Mouse (Mus musculus): ENCODE measurements at regions not wholly inside any gene's neighbourhood (a gene's known extent, or its start where the extent isn't known, plus 50 kb on each side); places are given as distances from the start of the nearest gene placed in this dataset.

- H3K36me3 ChIP-seq: no peaks in the 10 kb centered on the region
- no peak overlapping the region for H3K27ac ChIP-seq
- WGBS: 91% methylated on average over 3 of the region's 3 CpGs
- H3K27me3 ChIP-seq (ENCODE audit: low read depth, poor library complexity, severe bottlenecking): no peaks in the 10 kb centered on the region
- H3K4me1 ChIP-seq: no peaks in the 10 kb centered on the region
- H3K4me3 ChIP-seq: no peak overlapping the region
- no peak for DNase-seq (ENCODE audit: low spot score)
- H3K9me3 ChIP-seq (replicated peaks): no peaks in the 10 kb centered on the region
Observed at GRCm38 (mm10) chr1:193875287-193875686, 505.2 kb upstream of the Camk1g start.

GRCm38 (mm10) chr1:193870731-193871130, 500.6 kb upstream of the Camk1g start:
- no peak for DNase-seq (ENCODE audit: low spot score)
- no peaks in the 10 kb centered on the region for H3K27me3 ChIP-seq (ENCODE audit: low read depth, poor library complexity, severe bottlenecking)
- H3K9me3 ChIP-seq (replicated peaks): no peaks in the 10 kb centered on the region
- no peaks in the 10 kb centered on the region for H3K36me3 ChIP-seq
- no peak overlapping the region for H3K4me3 ChIP-seq
- H3K4me1 ChIP-seq: no peaks in the 10 kb centered on the region
- 82% methylated on average over 2 of the region's 2 CpGs for WGBS
- H3K27ac ChIP-seq: no peak overlapping the region

GRCm38 (mm10) chr1:193868639-193869320, 498.7 kb upstream of the Camk1g start:
- Histone ChIP-seq H3K4me3 (no peak overlapping the region), H3K27me3 (ENCODE audit: low read depth, poor library complexity, severe bottlenecking) (no peaks in the 10 kb centered on the region), H3K36me3 (no peaks in the 10 kb centered on the region), H3K27ac (no peak overlapping the region), H3K9me3 (replicated peaks) (no peaks in the 10 kb centered on the region), H3K4me1 (no peaks in the 10 kb centered on the region)
- no peak for DNase-seq (ENCODE audit: low spot score)
- 82% methylated on average over 4 of the region's 4 CpGs for whole genome bisulfite sequencing

- no peak for DNase-seq (ENCODE audit: low spot score)
- WGBS: 75% methylated on average over 5 of the region's 5 CpGs
- no peak overlapping the region for H3K27ac ChIP-seq
- no peak overlapping the region for H3K4me3 ChIP-seq
- no peaks in the 10 kb centered on the region for H3K36me3 ChIP-seq
- no peaks in the 10 kb centered on the region for H3K27me3 ChIP-seq (ENCODE audit: low read depth, poor library complexity, severe bottlenecking)
- no peaks in the 10 kb centered on the region for H3K9me3 ChIP-seq (replicated peaks)
- 0 out of 2 replicates have a peak, but pooled peaks cover 10% of the 10 kb centered on the region for H3K4me1 ChIP-seq
Observed at GRCm38 (mm10) chr1:193860767-193861299, 490.7 kb upstream of the Camk1g start.

- Histone ChIP-seq H3K27me3 (ENCODE audit: low read depth, poor library complexity, severe bottlenecking) (no peaks in the 10 kb centered on the region), H3K36me3 (no peaks in the 10 kb centered on the region), H3K4me1 (0 out of 2 replicates have a peak, but pooled peaks cover 10% of the 10 kb centered on the region), H3K27ac (no peak overlapping the region), H3K4me3 (no peak overlapping the region), H3K9me3 (replicated peaks) (no peaks in the 10 kb centered on the region)
- WGBS: 67% methylated on average over 2 of the region's 2 CpGs
- no peak for DNase-seq (ENCODE audit: low spot score)
Observed at GRCm38 (mm10) chr1:193860354-193860753, 490.3 kb upstream of the Camk1g start.

- no peaks in the 10 kb centered on the region for H3K36me3 ChIP-seq
- H3K9me3 ChIP-seq (replicated peaks): no peaks in the 10 kb centered on the region
- no peak overlapping the region for H3K4me3 ChIP-seq
- DNase-seq (ENCODE audit: low spot score): no peak
- H3K27me3 ChIP-seq (ENCODE audit: low read depth, poor library complexity, severe bottlenecking): no peaks in the 10 kb centered on the region
- H3K27ac ChIP-seq: no peak overlapping the region
- 53% methylated on average over 10 of the region's 10 CpGs for WGBS
- H3K4me1 ChIP-seq: 0 out of 2 replicates have a peak, but pooled peaks cover 10% of the 10 kb centered on the region
Observed at GRCm38 (mm10) chr1:193859257-193860125, 489.4 kb upstream of the Camk1g start.

- Histone ChIP-seq H3K4me3 (no peak overlapping the region), H3K27me3 (ENCODE audit: low read depth, poor library complexity, severe bottlenecking) (no peaks in the 10 kb centered on the region), H3K4me1 (no peaks in the 10 kb centered on the region), H3K36me3 (no peaks in the 10 kb centered on the region), H3K27ac (no peak overlapping the region), H3K9me3 (replicated peaks) (no peaks in the 10 kb centered on the region)
- WGBS: 92% methylated on average over 5 of the region's 5 CpGs
- DNase-seq (ENCODE audit: low spot score): no peak
Observed at GRCm38 (mm10) chr1:193847922-193848321, 477.8 kb upstream of the Camk1g start.

- Histone ChIP-seq H3K36me3 (no peaks in the 10 kb centered on the region), H3K27me3 (ENCODE audit: low read depth, poor library complexity, severe bottlenecking) (no peaks in the 10 kb centered on the region), H3K4me3 (no peak overlapping the region), H3K9me3 (replicated peaks) (no peaks in the 10 kb centered on the region), H3K4me1 (no peaks in the 10 kb centered on the region), H3K27ac (no peak overlapping the region)
- no peak for DNase-seq (ENCODE audit: low spot score)
Observed at GRCm38 (mm10) chr1:193844868-193845267, 474.8 kb upstream of the Camk1g start.

GRCm38 (mm10) chr1:193844461-193844860, 474.4 kb upstream of the Camk1g start:
- H3K9me3 ChIP-seq (replicated peaks): no peaks in the 10 kb centered on the region
- no peak overlapping the region for H3K27ac ChIP-seq
- no peaks in the 10 kb centered on the region for H3K27me3 ChIP-seq (ENCODE audit: low read depth, poor library complexity, severe bottlenecking)
- H3K36me3 ChIP-seq: no peaks in the 10 kb centered on the region
- no peak overlapping the region for H3K4me3 ChIP-seq
- H3K4me1 ChIP-seq: no peaks in the 10 kb centered on the region
- 83% methylated on average over 1 of the region's 1 CpGs for WGBS
- no peak for DNase-seq (ENCODE audit: low spot score)

GRCm38 (mm10) chr1:193800998-193801397, 430.9 kb upstream of the Camk1g start:
- DNase-seq (ENCODE audit: low spot score): no peak
- H3K4me3 ChIP-seq: no peak overlapping the region
- H3K36me3 ChIP-seq: no peaks in the 10 kb centered on the region
- no peaks in the 10 kb centered on the region for H3K27me3 ChIP-seq (ENCODE audit: low read depth, poor library complexity, severe bottlenecking)
- H3K27ac ChIP-seq: no peak overlapping the region
- H3K9me3 ChIP-seq (replicated peaks): no peaks in the 10 kb centered on the region
- WGBS: 83% methylated on average over 3 of the region's 3 CpGs
- H3K4me1 ChIP-seq: no peaks in the 10 kb centered on the region

GRCm38 (mm10) chr1:193790579-193790978, 420.5 kb upstream of the Camk1g start:
- H3K4me3 ChIP-seq: no peak overlapping the region
- WGBS: 65% methylated on average over 2 of the region's 2 CpGs
- H3K27me3 ChIP-seq (ENCODE audit: low read depth, poor library complexity, severe bottlenecking): no peaks in the 10 kb centered on the region
- no peaks in the 10 kb centered on the region for H3K4me1 ChIP-seq
- H3K27ac ChIP-seq: no peak overlapping the region
- H3K9me3 ChIP-seq (replicated peaks): no peaks in the 10 kb centered on the region
- H3K36me3 ChIP-seq: no peaks in the 10 kb centered on the region
- DNase-seq (ENCODE audit: low spot score): no peak

- DNase-seq (ENCODE audit: low spot score): no peak
- no peak overlapping the region for H3K4me3 ChIP-seq
- H3K4me1 ChIP-seq: no peaks in the 10 kb centered on the region
- H3K27me3 ChIP-seq (ENCODE audit: low read depth, poor library complexity, severe bottlenecking): no peaks in the 10 kb centered on the region
- H3K36me3 ChIP-seq: no peaks in the 10 kb centered on the region
- WGBS: 95% methylated on average over 2 of the region's 2 CpGs
- H3K9me3 ChIP-seq (replicated peaks): no peaks in the 10 kb centered on the region
- no peak overlapping the region for H3K27ac ChIP-seq
Observed at GRCm38 (mm10) chr1:193788496-193788895, 418.4 kb upstream of the Camk1g start.

GRCm38 (mm10) chr1:193787417-193787816, 417.3 kb upstream of the Camk1g start:
- Histone ChIP-seq H3K4me1 (no peaks in the 10 kb centered on the region), H3K27ac (no peak overlapping the region), H3K36me3 (no peaks in the 10 kb centered on the region), H3K27me3 (ENCODE audit: low read depth, poor library complexity, severe bottlenecking) (no peaks in the 10 kb centered on the region), H3K9me3 (replicated peaks) (no peaks in the 10 kb centered on the region), H3K4me3 (no peak overlapping the region)
- DNase-seq (ENCODE audit: low spot score): no peak
- WGBS: 79% methylated on average over 1 of the region's 1 CpGs
